Mouse (Mus musculus) adrenal gland, adult (tissue): Measurements from ENCODE around the gene Rab6b.

Source experiments
- DNase-seq, 2 experiments: peaks; one replicate each; pipeline ENCODE4 v3.0.0; 2022 to 2023; ENCODE audit warnings: low spot score in 1 of 2; ENCODE audit not compliant: inconsistent age in 2 of 2

Gene Rab6b

DNA sequence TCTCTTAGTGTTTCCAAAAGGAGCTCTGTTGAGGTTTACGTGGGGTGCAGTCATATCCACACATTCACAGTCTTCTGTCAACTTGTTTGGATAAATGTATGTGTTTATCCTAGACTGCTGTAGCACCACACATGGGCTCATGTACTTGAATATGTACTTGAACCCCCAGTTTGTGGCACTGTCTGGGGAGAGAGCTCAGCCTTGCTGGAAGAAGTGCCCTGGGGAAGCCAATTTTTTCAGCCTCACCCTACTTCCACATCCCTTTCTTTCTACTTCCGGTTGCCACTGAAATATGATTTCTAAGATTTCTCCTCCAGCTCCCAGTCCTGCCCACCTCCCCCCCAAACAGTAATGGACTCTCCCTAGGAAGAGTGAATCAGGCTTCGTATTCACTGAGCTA lies 17.9 kb upstream of the Rab6b start:
- no peak for DNase-seq

DNA sequence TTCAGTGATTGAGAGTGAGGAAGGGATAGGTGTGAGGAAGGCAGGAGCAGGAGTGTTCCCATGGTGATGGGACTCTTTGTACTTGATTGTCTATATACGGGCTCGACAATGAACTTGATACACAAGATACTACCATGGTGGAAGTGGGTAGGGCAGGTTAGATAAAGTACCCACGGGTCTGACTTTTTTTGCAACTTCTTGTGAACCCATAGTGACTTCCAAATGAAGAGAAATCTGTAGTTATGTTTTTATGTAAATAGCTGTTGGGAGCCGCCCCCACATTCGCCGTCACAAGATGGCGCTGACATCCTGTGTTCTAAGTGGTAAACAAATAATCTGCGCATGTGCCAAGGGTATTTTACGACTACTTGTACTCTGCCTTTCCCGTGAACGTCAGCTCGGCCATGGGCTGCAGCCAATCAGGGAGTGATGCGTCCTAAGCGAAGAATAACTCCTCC lies 3.2 kb upstream of the Rab6b start:
- peak in 1 of 2 experiments; percentile 31 for DNase-seq

DNA sequence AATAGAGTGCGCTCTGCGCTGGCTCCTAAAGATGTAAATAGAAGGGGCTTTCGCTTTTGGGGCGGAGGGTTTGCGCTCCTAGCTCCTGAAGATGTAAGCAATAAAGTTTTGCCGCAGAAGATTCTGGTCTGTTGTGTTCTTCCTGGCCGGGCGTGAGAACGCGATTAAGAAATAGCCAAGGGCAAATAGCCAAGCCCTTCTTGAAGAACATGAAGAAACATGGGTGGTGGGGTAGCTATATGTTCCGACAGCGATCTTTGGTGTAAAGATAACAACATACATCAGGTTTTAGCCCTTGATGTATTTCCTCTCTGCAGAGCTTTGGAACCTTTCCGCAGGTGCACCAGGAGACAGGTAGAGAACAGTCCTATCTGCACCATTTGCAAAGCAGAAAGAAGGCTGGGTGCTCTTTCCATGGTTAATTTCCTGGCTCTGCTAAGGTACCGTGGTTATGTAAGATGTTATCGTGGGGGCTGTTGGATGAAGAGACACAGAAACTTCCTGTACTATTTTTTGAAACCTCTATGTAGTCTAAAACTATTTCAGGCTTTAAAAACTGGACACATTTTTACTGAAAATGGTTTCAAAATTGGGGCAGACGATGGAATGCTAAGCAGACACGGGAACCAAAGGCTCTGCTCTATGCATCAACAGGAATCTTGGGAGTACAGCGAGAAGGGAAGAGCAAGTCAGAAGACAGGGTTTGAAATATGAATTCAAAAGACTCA lies 2.5 kb upstream of the Rab6b start:
- DNase-seq: no peak

DNA sequence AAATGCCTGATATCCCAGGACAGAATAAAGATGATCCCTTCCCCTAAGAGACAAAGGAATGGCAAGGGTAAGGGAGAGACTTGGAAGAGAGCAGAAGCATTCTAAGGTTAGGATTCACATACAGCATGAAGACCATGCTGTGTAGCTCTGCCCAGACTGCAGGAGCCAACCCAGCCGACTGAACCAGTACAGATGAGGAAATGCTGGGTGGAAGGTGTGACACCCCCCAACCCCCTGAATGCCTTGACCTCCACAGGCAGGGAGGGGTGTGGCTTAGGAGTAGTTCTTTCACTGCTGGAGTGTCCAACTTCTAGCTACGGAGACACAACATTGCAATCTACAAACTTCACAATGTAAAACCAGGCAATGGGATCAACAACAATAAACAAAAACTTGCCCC lies 1.7 kb upstream of the Rab6b start:
- DNase-seq: no peak

DNA sequence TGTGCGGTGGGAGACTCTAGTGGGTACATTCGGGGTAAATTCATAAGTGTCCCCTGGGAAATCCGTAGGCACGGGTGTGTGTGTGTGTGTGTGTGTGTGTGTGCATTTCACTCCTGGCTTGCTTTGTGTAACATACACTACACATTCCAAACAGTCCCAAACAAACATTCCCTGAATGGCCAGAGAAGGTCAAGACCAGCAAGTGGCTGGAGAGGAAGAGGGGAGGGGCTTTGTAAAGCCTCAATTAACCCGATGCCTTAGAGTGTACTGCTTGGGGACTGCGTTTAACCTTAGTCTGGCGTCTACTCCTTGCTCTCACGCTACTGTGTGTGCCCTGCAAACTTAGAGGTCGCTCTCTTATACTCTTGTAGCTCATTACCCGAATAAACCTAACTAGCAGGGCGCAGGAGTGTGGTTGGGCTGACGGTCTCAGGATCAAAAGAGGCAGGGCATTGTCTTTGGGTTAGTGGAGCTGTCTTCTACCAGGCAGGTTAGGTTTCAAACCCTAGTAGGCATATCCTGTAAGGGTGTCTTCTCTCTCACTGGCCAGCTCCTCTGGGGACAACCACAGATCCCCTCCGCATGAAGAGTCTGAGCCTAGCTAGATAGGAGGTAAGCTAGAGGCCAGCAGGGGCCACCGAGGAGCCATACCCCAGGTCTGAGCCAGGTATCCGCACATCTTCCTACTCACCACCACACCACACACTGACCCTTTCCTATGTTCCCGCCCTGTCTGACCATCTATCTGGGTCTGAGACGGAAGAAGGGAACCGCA lies 673 bp upstream of the Rab6b start:
- no peak for DNase-seq

DNA sequence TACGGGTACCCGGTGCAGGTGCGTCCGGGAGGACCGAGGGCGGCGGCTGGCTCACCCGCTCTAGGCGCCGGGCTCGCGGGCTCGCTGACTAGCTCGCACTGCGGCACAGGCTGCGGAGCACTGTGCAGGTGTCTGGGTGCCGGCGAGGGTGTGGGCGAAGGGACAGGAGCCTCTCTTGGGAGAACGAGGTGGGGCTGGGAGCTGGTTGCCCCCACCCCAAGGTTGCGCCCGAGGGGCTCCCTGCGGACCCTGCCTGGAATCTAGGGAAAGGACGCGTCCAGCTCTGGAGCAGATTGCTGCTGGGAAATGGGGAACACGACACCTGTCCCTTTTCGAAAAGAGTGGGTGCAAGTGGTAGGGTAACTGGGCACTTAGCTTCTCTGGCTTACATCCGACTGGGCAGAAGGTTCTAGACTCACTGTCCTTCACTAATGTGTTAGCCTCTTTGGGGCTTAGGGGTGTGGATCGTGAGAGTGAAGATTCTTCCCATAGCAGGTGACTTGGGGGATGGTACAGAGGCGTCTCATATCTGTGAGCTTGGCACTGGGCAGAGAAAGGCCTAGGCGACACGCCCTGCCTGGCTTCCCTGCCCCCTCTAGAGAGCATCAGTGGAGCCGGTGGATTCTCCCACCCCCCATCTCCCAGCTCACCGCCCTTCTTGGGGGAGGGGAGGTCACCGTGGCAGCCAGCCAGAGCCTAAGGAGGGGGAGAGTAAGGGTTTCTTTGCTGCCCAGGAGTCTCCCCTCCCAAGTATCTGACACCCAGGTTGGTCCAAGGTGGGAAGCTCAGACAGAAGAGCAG lies 1.1 kb downstream of the Rab6b start:
- DNase-seq: peak in 1 of 2 experiments; percentile 58

DNA sequence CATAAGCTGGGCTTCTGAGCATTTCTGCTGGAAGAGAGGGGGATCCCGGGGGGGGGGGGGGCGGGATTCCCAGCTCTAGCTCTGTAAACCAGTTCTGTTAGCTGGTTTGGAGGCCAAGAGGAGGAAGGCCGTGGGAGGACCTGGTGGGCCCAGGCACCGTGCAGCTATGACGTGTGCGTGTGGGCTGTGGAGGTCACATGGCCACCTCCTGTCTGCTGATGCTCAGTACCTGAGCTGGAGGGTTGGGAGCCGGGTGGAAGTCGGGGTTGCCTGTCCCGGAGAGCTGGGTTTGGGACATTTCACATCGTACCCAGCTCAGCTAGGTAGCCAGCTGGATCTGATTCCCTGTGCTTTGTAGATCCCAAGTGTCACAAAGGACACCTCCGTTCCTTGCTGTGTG lies 1.8 kb downstream of the Rab6b start:
- DNase-seq: no peak

DNA sequence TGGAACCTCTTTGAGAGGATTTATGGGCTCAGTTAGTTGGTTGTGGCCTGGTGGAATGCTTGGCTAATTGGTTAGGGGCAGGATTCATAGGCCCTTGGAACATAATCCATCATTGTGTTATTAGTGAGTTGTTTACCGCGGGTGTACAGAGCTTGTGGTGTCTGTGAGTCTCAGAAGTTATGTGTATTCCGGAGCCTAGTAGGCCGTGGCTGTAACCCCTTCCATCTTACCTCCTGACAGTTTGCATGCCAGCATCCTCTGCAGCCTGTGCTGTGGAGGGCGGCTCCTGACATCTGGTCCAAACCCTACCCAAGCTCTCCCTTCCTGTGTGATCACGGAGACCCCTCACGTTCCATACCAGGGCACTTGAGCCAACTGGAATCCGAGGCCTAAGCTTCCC lies 2.7 kb downstream of the Rab6b start:
- DNase-seq: no peak

DNA sequence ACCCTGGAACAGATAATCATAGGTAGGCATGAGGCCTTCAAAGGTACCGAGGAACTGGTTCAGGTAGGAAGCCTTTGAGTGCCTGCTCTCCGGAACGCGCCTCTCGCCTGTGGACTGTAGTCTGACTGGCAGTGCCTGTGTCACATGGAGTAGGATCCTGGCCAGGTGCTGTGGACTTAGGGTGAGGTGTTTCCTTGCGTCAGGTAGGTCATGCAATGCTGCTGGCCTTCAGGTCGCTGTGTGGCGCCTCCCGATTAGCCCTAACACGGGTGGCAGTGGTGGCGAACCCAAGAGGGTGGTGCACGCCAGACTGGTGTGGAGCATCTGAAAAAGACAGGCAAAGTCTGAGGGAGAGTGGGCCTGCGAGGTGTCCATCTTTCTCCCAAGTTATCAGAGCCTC lies 3.3 kb downstream of the Rab6b start:
- no peak for DNase-seq

DNA sequence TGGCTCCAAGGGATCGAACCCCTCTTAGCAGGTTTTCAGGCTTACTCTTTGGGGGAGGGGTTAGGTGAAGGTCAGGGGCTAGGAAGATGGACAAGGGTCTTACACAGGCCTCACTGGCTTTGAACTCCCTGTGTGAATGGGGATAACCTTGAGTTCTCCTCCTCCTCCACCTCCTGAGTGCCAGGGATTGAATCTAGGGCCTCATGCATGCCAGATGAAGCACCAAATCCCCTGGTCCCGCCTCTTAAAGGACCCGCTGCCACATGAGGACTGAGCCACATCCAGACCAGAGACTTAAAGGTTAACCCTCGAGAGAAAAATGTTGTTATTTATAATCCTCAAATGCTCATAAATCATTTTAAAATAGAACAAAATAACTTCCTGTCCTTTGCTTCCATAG lies 5.4 kb downstream of the Rab6b start:
- no peak for DNase-seq

DNA sequence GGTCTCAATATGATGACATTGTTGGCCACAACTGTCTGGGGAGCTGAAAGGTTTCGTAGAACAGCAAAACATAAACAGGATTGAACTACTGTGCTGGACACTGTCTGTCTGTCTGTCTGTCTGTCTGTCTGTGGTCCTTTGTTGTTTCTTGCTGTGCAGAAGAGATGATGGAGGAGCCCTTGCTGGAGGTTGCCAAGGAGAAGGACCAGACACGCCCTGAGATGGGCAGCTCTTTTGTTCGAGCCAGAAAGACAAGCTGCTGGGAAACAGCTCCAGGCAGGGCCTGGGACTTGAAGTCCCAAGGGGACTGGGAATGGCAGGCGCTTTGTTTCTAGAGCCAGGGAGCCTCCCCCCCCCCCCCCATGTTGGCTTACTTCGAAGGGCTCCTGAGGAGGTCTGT lies 5.9 kb downstream of the Rab6b start:
- no peak for DNase-seq

DNA sequence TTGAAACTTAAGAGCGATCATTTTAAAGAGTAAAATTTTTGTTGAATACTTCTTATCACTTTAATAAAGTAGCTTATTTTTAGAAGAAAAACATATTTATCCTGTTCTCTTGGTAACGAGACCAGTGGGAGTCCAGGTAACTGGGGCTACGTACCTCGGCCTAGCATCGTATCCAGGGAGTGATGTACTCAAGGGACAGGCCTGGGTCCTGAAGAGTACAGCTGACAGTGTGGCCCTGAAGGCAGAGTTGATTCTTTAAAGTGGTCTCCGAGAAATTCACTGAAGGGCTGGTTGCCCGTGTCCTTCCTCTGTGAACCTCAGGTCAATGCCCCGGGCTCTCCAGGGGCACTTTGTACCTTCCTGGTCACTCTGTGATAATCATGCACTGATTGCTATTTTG lies 6.4 kb downstream of the Rab6b start:
- DNase-seq: no peak

DNA sequence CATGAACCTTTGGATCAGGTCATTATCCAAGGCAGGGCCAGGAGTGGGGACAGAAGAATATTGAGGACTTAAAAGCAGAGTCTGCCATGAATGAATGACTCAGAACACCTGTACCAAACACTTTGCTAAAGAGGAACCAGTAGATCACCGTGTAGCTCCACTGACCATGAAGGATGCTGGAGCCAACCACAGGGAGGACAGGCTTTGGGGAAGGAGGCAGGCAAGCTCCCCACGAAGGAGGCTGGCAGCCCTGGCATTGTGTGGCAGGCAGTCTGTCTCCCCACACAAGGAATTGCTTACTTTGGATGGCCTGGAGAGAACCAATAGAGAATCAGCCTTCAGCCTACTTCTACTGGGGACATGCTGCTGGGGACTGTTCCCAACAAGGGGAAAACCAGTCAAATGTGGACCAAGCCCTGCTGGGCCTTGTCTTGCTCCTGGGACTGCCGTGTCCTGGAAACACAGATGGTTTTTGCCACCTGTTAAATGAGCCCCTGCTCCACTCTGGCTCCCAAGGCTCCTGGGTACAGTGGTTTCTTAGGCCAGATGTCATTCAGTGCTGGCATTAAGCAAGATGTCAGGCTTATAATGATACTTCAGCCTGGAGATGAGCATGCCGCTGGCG lies 7.2 kb downstream of the Rab6b start:
- DNase-seq: no peak

DNA sequence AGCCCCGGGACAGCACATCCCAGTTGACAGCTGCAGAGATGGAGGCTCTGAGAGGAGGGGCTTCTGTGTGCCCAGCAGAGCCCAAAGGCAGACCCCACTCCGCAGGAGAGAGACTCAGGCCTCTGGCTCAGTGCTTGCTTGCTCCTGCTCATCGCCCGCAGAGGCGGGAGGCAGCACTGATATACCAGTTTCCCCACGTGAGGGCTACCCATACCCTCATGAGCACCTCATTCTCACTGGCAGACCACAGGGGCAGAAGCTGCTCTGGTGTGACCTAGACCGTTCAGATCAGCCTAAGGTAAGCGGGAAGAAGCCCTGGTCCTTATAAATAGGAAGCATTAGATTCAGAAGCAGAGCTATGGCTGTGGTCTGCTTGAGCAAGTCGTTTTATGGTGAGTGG lies 8.2 kb downstream of the Rab6b start:
- no peak for DNase-seq

DNA sequence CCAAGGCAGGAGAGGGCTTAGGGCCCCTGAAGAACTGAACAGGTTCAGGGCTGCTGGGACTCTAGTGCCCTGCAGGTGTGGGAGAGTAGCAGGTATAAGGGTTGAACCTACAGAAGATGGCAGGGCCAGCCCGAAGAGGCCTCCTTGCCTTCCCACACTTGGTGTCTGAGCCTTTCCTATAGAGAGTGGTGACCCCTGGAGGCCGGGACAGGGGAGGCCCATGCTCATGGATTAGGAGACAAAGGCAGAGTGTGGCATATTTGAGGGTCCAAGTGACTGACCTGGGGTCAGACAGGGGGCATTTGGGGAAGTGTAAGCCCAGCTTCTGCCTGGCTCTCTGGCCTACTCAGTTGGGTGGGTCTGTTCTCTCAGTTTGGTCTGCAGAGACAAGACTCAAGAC lies 8.6 kb downstream of the Rab6b start:
- no peak for DNase-seq

DNA sequence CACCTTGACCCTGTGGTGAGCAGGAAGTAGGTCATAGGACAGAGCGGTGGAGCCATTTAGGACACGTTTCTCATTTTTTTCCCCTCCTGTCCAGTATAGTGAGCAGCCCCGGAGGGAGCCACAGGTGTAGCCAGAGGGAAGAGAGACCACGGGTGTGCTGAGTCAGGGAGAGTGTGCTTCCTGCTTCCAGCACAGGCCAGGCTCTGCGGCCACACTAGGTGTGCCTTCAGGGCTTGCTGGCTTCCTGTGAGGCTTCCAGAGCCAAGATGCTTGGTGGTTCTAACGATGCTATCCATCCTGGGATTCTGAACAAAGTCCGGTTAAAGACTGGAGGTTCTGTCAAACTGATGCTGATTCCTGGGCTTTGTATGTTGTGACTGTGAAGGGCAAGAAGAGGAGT lies 10.0 kb downstream of the Rab6b start:
- no peak for DNase-seq

DNA sequence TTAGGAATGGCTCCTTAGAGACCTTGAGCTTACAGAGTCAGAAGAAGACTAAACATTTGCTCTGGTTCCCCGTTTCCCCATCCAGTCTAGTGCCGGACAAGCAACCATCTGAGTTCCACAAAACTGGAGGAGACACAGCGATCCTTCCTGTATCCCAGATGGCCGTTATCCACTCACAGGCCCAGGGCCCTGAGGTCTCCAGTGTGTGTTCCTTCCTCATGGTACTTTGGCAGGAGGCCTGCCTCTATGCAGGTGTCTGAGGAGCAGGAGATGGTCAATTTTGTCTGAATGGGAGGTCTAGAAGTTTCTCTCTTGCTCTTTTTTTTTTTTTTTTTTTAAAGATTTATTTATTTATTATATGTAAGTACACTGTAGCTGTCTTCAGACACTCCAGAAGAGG lies 13.2 kb downstream of the Rab6b start:
- no peak for DNase-seq

DNA sequence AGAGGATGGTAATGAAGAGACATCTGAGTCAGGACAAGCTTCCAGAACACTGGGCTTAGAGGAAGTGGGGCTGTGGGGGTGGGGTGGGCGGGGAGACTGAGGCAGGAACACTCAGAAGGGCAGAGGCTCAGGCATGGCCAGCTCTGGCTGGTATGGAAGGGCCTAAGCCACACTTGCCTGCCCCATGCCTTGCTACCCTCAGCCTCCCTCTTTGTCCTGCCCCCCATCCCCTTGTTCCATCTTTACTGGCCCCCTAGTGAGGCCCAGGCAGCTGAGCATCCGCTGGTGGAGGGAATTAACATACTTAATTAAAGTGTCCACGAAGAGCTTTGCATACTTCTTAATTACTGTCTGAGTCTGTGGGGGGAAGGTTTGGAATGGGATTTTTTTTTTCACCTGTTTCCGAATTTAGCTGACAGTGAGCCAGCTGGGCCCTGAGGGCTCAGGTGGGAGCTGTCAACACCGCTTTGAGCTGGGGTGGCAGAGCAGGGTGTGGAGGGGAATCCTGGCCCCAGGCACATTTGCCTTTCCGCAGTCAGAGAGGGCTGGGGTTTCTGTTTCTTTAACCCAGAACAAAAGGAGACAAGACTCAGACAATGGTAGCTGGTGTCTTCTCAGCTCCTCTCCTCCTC lies 22.0 kb downstream of the Rab6b start:
- DNase-seq: no peak

DNA sequence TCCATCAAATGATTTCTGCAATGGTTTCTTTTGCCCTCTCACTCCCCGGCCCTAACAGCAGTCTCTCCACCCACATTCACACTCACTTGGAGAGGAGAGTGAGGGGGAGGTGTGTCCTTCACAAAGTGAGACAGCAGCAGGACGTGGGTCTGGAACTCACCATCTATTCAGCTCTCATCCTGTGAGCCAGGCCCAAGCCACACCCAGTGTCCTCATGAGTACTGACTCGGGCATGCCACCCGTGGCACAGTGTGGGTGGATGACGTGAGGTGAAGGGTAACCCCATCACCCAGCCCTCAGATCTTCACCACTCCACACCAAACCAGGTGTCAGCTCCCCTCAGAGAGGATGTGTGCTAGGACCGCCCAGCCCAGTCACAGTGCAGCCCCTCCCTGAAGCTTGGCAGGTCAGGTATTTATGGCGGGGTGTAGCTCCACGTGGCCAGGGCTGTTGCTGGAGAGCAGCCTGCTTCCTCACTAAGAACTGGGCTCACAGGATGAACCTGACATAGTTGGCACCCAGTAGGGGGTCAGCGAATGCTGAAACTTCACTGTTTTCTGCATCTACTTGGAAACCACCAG lies 23.0 kb downstream of the Rab6b start:
- DNase-seq: no peak

DNA sequence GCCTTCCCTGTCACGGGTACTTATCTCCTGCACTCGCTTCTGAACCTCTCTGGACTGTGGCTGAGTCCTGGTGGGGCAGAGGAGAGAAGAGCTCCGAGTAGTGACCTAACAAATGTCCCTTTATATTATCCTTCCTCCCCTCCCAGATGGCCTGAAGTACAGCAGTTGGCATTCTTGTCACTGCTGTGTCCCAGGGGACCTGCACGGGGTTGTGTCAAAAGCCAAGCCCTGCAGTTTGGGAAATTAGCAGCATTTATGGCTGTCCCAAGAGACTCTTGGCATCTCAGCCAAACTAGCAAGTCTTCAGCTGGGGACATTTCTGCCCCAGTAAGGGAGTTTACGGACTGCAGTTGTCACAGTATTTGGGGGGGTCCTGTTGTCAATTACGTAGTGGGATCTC lies 27.9 kb downstream of the Rab6b start:
- peak in 1 of 2 experiments; percentile 33 for DNase-seq

DNA sequence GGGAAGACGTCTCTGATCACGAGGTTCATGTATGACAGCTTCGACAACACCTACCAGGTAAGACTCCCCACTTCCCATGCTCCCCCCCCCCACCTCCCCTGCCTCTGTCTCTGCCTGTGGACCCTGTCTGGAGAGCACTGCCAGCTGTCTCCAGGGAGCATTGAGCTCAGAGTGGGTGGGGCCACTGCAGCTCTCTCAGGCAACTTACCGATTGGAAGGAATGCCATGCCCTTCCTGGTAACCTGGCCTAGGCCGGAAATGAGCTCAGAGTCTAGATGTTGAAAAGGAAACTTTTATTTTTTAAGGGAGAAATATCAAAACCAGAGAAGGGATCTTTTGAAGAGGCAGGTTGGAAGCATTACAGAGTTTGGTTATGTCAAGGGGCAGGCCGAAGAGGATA lies 28.8 kb downstream of the Rab6b start:
- no peak for DNase-seq
